In genomic region chr14:25636297-25636696, GRCm38 (mm10) we compare ENCODE assay signal across 8 mouse cellular contexts. TPM values are rescaled to one million over a fixed set of nuclear protein-coding genes. Genes with fewer than 3 reads are reported as not detected.
DNase-seq lines count a peak whose midpoint lies in the region; ATAC-seq lines count a peak whose summit lies in the region.

No protein-coding gene starts in this region.

- no peak overlapping the region for H3K4me2 ChIP-seq in embryonic facial prominence, embryonic 11.5 days (ENCODE audit: low read depth, low read length)
- no peak overlapping the region for H3K4me2 ChIP-seq in neural tube, embryonic 12.5 days (replicated peaks)
- H3K4me2 ChIP-seq in heart, embryonic 15.5 days: no peak overlapping the region

- peaks cover 7% of the 10 kb centered on the region for H3K36me3 ChIP-seq in embryonic facial prominence, embryonic 11.5 days (replicated peaks; ENCODE audit: control insufficient read depth, insufficient read depth, low read depth, low read length)
- H3K36me3 ChIP-seq in embryonic facial prominence, embryonic 10.5 days (replicated peaks): peaks cover 88% of the 10 kb centered on the region
- peaks cover 59% of the 10 kb centered on the region for H3K36me3 ChIP-seq in neural tube, embryonic 12.5 days
- peaks cover 19% of the 10 kb centered on the region for H3K36me3 ChIP-seq in heart, embryonic 15.5 days

- DNase-seq in embryonic facial prominence, embryonic 11.5 days (ENCODE audit: low spot score): no peak
- DNase-seq in embryonic facial prominence, embryonic 10.5 days (ENCODE audit: low spot score): no peak
- no peak for DNase-seq in neural tube, embryonic 10.5 days (ENCODE audit: extremely low spot score, low spot score)
- peak; percentile 66 for DNase-seq in skeletal muscle tissue, adult 2 months (ENCODE audit: low read depth, low spot score)
- no peak for DNase-seq in adrenal gland, adult (ENCODE audit: inconsistent age in 2 of 2, low spot score in 1 of 2)

- ATAC-seq in embryonic facial prominence, embryonic 11.5 days (replicated peaks; ENCODE audit: insufficient number of reproducible peaks, low FRiP score, low TSS enrichment, low read depth): 0 out of 2 replicates have a peak, but pooled peaks have one; percentile 29
- no peak; the same call in 1 of the 2 replicates for ATAC-seq in neural tube, embryonic 12.5 days (ENCODE audit: low FRiP score, low read depth)
- ATAC-seq in heart, embryonic 15.5 days (replicated peaks; ENCODE audit: insufficient number of reproducible peaks, insufficient read depth, low FRiP score, low read depth): no peak
- ATAC-seq in megakaryocyte-erythroid progenitor cell, adult 5-6 weeks (replicated peaks; ENCODE audit: low FRiP score, low TSS enrichment, poor library complexity, severe bottlenecking): no peak

- H3K4me1 ChIP-seq in embryonic facial prominence, embryonic 11.5 days (ENCODE audit: control insufficient read depth, insufficient read depth, low read length): peaks cover 3% of the 10 kb centered on the region; the same call in 1 of the 2 replicates
- peaks cover 28% of the 10 kb centered on the region for H3K4me1 ChIP-seq in embryonic facial prominence, embryonic 10.5 days
- peaks cover 64% of the 10 kb centered on the region for H3K4me1 ChIP-seq in neural tube, embryonic 12.5 days
- peaks cover 91% of the 10 kb centered on the region for H3K4me1 ChIP-seq in heart, embryonic 15.5 days (replicated peaks)

- no peak overlapping the region for H3K4me3 ChIP-seq in embryonic facial prominence, embryonic 11.5 days (ENCODE audit: low read depth, low read length)
- H3K4me3 ChIP-seq in embryonic facial prominence, embryonic 10.5 days: no peak overlapping the region
- H3K4me3 ChIP-seq in neural tube, embryonic 12.5 days: no peak overlapping the region
- no peak overlapping the region for H3K4me3 ChIP-seq in heart, embryonic 15.5 days

- no peaks in the 10 kb centered on the region for H3K9me3 ChIP-seq in embryonic facial prominence, embryonic 11.5 days (replicated peaks; ENCODE audit: control insufficient read depth, low read length)
- H3K9me3 ChIP-seq in embryonic facial prominence, embryonic 10.5 days: no peaks in the 10 kb centered on the region
- no peaks in the 10 kb centered on the region for H3K9me3 ChIP-seq in neural tube, embryonic 12.5 days
- no peaks in the 10 kb centered on the region for H3K9me3 ChIP-seq in heart, embryonic 15.5 days (replicated peaks)

- H3K27ac ChIP-seq in embryonic facial prominence, embryonic 11.5 days (replicated peaks; ENCODE audit: low read depth, low read length): no peak overlapping the region
- H3K27ac ChIP-seq in embryonic facial prominence, embryonic 10.5 days (replicated peaks): no peak overlapping the region
- peak overlapping the region; percentile 20; the same call in 1 of the 2 replicates for H3K27ac ChIP-seq in neural tube, embryonic 12.5 days
- peak overlapping the region; percentile 67 for H3K27ac ChIP-seq in heart, embryonic 15.5 days

- H3K9ac ChIP-seq in embryonic facial prominence, embryonic 11.5 days (replicated peaks; ENCODE audit: low read length): no peak overlapping the region
- no peak overlapping the region for H3K9ac ChIP-seq in neural tube, embryonic 12.5 days
- H3K9ac ChIP-seq in heart, embryonic 15.5 days: no peak overlapping the region

- 72% methylated on average over 7 of the region's 7 CpGs for WGBS in embryonic facial prominence, embryonic 11.5 days
- WGBS in embryonic facial prominence, embryonic 10.5 days: 70% methylated on average over 7 of the region's 7 CpGs
- 27% methylated on average over 7 of the region's 7 CpGs for WGBS in neural tube, embryonic 12.5 days
- 32% methylated on average over 7 of the region's 7 CpGs for WGBS in heart, embryonic 15.5 days

- no peaks in the 10 kb centered on the region for H3K27me3 ChIP-seq in embryonic facial prominence, embryonic 11.5 days (ENCODE audit: control insufficient read depth, insufficient read depth, low read length)
- H3K27me3 ChIP-seq in embryonic facial prominence, embryonic 10.5 days (replicated peaks; ENCODE audit: low read depth, poor library complexity, severe bottlenecking): no peaks in the 10 kb centered on the region
- no peaks in the 10 kb centered on the region for H3K27me3 ChIP-seq in neural tube, embryonic 12.5 days (replicated peaks)
- H3K27me3 ChIP-seq in heart, embryonic 15.5 days: no peaks in the 10 kb centered on the region

RNA-seq across cellular contexts. Expression of gene Ppif, which starts 57.7 kb away (rescaled TPM):
- 40.7 and 43.7 TPM in 2 replicates for polyA plus RNA-seq in embryonic facial prominence, embryonic 11.5 days (2014; fragmentation: Nextera tagmentation; extraction: Ambion mirVana)
- 76.6 and 77.0 TPM in 2 replicates for polyA plus RNA-seq in embryonic facial prominence, embryonic 10.5 days (2016; fragmentation: Nextera tagmentation; extraction: Ambion mirVana)
- 23.9 and 24.7 TPM in 2 replicates for polyA plus RNA-seq in neural tube, embryonic 12.5 days (2016; fragmentation: Nextera tagmentation; extraction: Ambion mirVana)
- polyA plus RNA-seq in heart, embryonic 15.5 days (2015; fragmentation: Nextera tagmentation; extraction: Ambion mirVana): 102 and 108 TPM in 2 replicates
- 142 and 159 TPM in 2 replicates for total RNA-seq in megakaryocyte-erythroid progenitor cell, adult 5-6 weeks (2014; fragmentation: Nextera tagmentation)
- 42.9 and 55.8 TPM in 2 replicates for total RNA-seq in megakaryocyte-erythroid progenitor cell, adult 5-6 weeks (2017)

Comparison
In these comparisons a context has a peak if more than half of its experiments do, and no peak if none do; other contexts are left out.
1. H3K27ac ChIP-seq: peak in neural tube, embryonic 12.5 days (single experiment) and heart, embryonic 15.5 days (single experiment); none in embryonic facial prominence, embryonic 11.5 days (single experiment) and embryonic facial prominence, embryonic 10.5 days (single experiment).